Mouse (Mus musculus) retina, adult 2 months (tissue): ENCODE results near the gene Cog3.

ENCODE experiments used
- DNase-seq: peaks from one replicate; pipeline ENCODE4 v3.0.0-alpha.2; 2012; ENCODE audit warnings: low read depth, low spot score

The Cog3 gene

GRCm38 (mm10) chr14:75706647-75707046, 47.7 kb downstream of the Cog3 start:
- no peak for DNase-seq

GRCm38 (mm10) chr14:75697928-75698327, 56.4 kb downstream of the Cog3 start:
- no peak for DNase-seq

DNA sequence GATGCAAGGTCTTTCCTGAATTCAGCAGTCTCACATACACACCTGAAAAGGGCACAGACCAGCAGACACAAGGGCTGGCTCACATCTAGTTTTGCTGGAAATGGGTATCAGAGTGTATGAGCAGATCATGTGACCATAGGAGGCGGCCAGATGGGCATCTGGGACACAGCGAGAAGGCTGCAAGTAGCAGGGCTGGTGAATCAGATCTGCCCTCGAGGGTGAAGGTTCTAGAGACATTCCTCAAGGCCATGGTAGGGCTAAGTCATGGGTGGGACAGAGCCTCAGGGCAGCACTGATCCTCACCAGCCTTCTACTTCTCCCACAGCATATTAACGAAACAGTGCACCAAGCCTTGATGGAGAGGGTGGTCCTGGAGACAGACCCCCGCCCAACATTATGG, 58.2 kb downstream of the Cog3 start:
- DNase-seq, result no peak

DNA sequence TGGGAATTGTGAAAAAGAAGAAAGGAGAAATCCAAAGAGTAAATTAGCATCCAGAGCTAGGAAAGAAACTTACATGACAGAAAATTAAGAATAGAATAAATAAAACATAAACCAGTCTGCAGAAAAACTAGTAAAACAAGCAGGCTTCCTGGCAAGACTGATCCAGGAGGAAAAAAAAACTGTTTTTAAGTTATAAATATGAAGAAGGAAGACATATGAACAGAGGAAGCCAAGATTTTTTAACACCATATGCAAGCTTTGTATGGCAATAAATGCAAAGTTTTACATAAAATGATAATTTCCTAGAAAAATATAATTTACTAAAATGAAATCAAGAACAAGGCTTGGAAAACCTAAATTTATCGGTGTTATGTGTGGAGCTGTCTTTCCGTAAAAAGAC, 63.9 kb downstream of the Cog3 start:
- DNase-seq, result no peak

- DNase-seq, result no peak
Observed at GRCm38 (mm10) chr14:75676316-75676715, 78.0 kb downstream of the Cog3 start.

DNA sequence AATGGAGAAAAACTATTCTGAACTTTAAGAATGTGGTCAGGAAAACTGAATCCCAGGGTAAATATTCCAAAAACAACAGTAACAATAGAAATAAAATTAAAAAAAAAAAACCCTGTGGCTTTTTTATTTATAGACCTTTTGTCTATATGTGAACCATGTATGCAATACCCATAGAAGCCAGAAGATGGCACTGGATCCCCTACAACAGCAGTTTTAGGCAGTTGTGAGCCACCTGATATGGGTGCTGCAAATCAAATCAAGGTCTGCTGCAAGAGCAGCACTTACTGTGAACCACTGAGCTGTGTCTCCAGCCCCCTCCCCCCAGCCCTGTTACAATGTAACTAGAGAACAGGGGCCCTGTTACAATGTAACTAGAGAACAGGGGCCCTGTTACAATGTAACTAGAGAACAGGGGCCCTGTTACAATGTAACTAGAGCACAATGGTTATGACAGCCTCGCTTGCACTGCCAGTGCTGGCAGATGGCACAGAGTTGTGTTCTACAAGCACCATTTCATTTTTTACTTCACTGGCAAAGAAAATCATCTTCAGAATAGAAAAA, 85.2 kb downstream of the Cog3 start:
- no peak for DNase-seq

- no peak for DNase-seq
Observed at GRCm38 (mm10) chr14:75665430-75666180, 88.7 kb downstream of the Cog3 start.

GRCm38 (mm10) chr14:75661548-75661947, 92.8 kb downstream of the Cog3 start:
- DNase-seq, result no peak

- no peak for DNase-seq
Observed at GRCm38 (mm10) chr14:75660936-75661335, 93.4 kb downstream of the Cog3 start.
